Mouse (Mus musculus) spleen, adult 2 months (tissue): Measurements from ENCODE around the gene Camk1d. TPM values are rescaled to one million over a fixed set of nuclear protein-coding genes. Genes with fewer than 3 reads are reported as not detected.
A peak's percentile ranks its signal among the peaks of the same experiment; 100 is the strongest.

Source experiments
- DNase-seq, 2 experiments: peaks; one replicate each; pipeline versions ENCODE4 v3.0.0 to v3.0.0-alpha.2; 2012 to 2021; ENCODE audit warnings: low spot score in 2 of 2, low read depth in 1 of 2
- H3K27ac ChIP-seq: fragments of 200-500 bp; 2 replicates; pipeline ENCODE4 v1.5.1; 2012; ENCODE audit warnings: low read length, inconsistent platforms; ENCODE audit not compliant: insufficient read depth
- H3K27me3 ChIP-seq: fragments of 200-500 bp; 2 replicates; pipeline ENCODE4 v1.6.1; 2012; ENCODE audit warnings: mild to moderate bottlenecking, moderate library complexity, low read length, inconsistent platforms; ENCODE audit not compliant: control insufficient read depth, insufficient read depth
- H3K36me3 ChIP-seq: fragments of 200-500 bp; 2 replicates; pipeline ENCODE4 v1.6.1; 2012; ENCODE audit warnings: mild to moderate bottlenecking, low read length, inconsistent platforms; ENCODE audit not compliant: control insufficient read depth, insufficient read depth
- H3K4me1 ChIP-seq: fragments of 200-500 bp; 2 replicates; pipeline ENCODE4 v1.6.1; 2011; ENCODE audit warnings: inconsistent platforms; ENCODE audit not compliant: control insufficient read depth, insufficient read depth, insufficient read length
- H3K4me3 ChIP-seq: fragments of 200-500 bp; 2 replicates; pipeline ENCODE4 v1.5.1; 2011; ENCODE audit warnings: mild to moderate bottlenecking, inconsistent platforms; ENCODE audit not compliant: insufficient read depth, insufficient read length; ENCODE audit errors: extremely low read depth
- CTCF ChIP-seq: fragments of 200-500 bp; IDR thresholded peaks from 2 replicates; pipeline ENCODE4 v1.5.1; 2011; ENCODE audit warnings: mild to moderate bottlenecking, inconsistent platforms; ENCODE audit not compliant: insufficient read depth, insufficient read length, insufficient replicate concordance; ENCODE audit errors: extremely low read depth
- POLR2A ChIP-seq: fragments of 200-500 bp; IDR thresholded peaks from 2 replicates; pipeline ENCODE4 v1.6.1; 2011; ENCODE audit warnings: low read depth, low read length, inconsistent platforms
- WGBS: fragments of 180-500 bp; shearing (Covaris S2); methylation state at CpG from one replicate; pipeline ENCODE4 v1.1.7; 2018; 5-methylcytosine and 5-hydroxymethylcytosine counted together
- polyA plus RNA-seq: library from polyadenylated mRNA; depleted of rRNA; stranded (reverse); fragments of >200 nt; gene quantifications from 2 replicates; pipeline ENCODE4 v1.2.3, GENCODE M21; 2012

The Camk1d gene
- polyA plus RNA-seq, 1 experiment = 5.8 TPM

DNA sequence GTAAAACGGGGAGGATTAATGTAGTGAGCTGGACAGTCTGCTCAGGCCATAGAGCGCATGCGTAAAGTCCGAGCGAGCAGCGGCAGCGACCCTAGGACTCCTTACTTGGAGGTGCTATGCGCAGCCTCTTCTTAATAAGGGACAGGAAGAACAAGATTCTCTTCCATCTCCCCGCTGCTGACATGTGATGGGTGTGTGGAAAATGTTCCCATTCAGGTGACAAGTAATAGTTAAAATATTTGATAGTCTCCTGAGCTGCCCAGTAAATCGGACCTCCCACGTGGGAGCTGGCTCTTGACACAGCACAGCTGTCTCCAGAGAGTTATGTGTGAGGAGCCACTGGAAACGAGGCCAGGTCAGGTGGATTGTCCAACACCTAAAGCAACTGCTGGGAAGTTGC lies 32.2 kb upstream of the Camk1d start:
- no peak overlapping the region for H3K4me3 ChIP-seq
- TF ChIP-seq CTCF (no peak), POLR2A (no peak)
- no peaks in the 10 kb centered on the region for H3K4me1 ChIP-seq
- no peak overlapping the region for H3K27ac ChIP-seq
- H3K36me3 ChIP-seq = no peaks in the 10 kb centered on the region
- no peaks in the 10 kb centered on the region for H3K27me3 ChIP-seq
- 91% methylated on average over 12 of the region's 12 CpGs for WGBS
- DNase-seq = no peak

GRCm38 (mm10) chr2:5743886-5744285 lies 29.6 kb upstream of the Camk1d start:
- DNase-seq = no peak

DNA sequence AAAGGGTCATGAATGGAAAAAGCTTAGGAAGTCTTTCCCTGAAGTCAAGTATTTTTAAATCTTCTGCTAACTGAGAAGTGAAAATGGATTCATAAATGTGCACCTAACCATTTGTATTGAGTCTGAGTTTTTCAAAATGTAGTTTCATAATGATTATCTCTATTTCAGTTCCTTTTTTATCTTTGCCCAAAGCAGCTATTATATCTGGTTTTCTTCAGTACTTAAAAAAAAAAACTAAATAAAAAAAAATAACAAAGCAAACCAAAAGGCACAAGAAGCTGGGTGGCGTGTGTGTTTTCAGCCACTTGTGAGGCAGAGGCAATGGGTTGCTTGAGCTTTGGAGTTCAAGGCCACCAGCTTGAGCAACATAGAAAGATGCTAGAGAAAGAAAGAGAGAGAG lies 26.6 kb upstream of the Camk1d start:
- Histone ChIP-seq H3K27me3 (no peaks in the 10 kb centered on the region), H3K27ac (no peak overlapping the region), H3K4me1 (peaks cover 2% of the 10 kb centered on the region; the same call in 1 of the 2 replicates), H3K36me3 (no peaks in the 10 kb centered on the region), H3K4me3 (no peak overlapping the region; the same call in 1 of the 2 replicates)
- TF ChIP-seq POLR2A = no peak
- WGBS = 33% methylated on average over 1 of the region's 1 CpGs
- DNase-seq = peak in 1 of 2 experiments; percentile 2

More at GRCm38 (mm10) chr2:5743886-5744285, 29.6 kb upstream of the Camk1d start:
- H3K27ac ChIP-seq = no peak overlapping the region
- H3K4me3 ChIP-seq = no peak overlapping the region
- H3K27me3 ChIP-seq = no peaks in the 10 kb centered on the region
- no peak for TF ChIP-seq POLR2A
- TF ChIP-seq CTCF = no peak
- WGBS = 96% methylated on average over 8 of the region's 8 CpGs
- H3K4me1 ChIP-seq = peaks cover 2% of the 10 kb centered on the region; the same call in 1 of the 2 replicates
- H3K36me3 ChIP-seq = no peaks in the 10 kb centered on the region

GRCm38 (mm10) chr2:5735881-5736280 lies 21.6 kb upstream of the Camk1d start:
- whole genome bisulfite sequencing = 70% methylated on average over 2 of the region's 2 CpGs
- Histone ChIP-seq H3K4me1 (no peaks in the 10 kb centered on the region), H3K27me3 (no peaks in the 10 kb centered on the region), H3K36me3 (no peaks in the 10 kb centered on the region), H3K27ac (no peak overlapping the region), H3K4me3 (no peak overlapping the region)
- no peak for TF ChIP-seq POLR2A
- TF ChIP-seq CTCF = no peak
- DNase-seq = no peak

DNA sequence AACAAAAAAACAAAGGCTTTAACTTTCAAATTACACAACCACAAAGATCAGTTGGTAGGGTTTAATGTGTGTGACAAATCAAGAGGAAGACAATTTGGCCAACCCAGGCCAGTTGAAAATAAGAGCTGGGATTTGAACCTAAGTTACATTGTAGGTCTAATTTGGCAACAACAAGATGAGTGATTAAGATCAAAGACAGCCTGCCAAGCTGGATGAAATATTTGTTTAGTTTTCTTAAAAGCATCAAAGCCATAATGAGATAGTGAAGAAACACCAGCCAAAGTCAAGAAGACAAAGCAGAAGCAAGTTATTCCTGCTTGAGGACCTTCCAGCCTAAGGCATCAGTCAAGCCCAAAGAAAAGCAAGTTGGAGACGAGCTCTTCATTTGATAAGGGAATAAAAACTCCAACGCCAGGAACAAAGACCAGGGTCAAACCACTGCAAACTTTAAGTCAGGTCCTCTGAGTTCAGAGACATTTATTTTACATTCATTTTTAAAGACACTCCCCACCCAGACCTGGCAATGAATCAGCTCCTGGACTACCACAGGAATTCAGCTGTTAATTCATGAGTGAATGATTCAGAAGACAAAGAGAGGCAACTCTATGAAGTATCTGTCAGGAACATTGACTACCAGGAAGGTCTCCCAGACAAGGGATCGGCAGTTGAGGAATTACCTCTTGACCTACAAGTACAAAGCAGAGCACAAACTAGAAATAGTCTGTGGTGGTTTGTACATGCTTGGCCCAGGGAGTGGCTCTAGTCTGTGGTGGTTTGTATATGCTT lies 19.2 kb upstream of the Camk1d start:
- 87% methylated on average over 3 of the region's 3 CpGs for WGBS
- no peak overlapping the region for H3K4me3 ChIP-seq
- H3K4me1 ChIP-seq = no peaks in the 10 kb centered on the region
- no peak for TF ChIP-seq POLR2A
- no peak for TF ChIP-seq CTCF
- H3K36me3 ChIP-seq = no peaks in the 10 kb centered on the region
- H3K27ac ChIP-seq = no peak overlapping the region
- H3K27me3 ChIP-seq = no peaks in the 10 kb centered on the region
- DNase-seq = no peak

GRCm38 (mm10) chr2:5732047-5732446 lies 17.7 kb upstream of the Camk1d start:
- TF ChIP-seq POLR2A (no peak), CTCF (no peak)
- WGBS = 95% methylated on average over 5 of the region's 5 CpGs
- H3K36me3 ChIP-seq = no peaks in the 10 kb centered on the region
- H3K27ac ChIP-seq = no peak overlapping the region
- no peak for DNase-seq
- no peak overlapping the region for H3K4me3 ChIP-seq
- no peaks in the 10 kb centered on the region for H3K27me3 ChIP-seq
- H3K4me1 ChIP-seq = no peaks in the 10 kb centered on the region

DNA sequence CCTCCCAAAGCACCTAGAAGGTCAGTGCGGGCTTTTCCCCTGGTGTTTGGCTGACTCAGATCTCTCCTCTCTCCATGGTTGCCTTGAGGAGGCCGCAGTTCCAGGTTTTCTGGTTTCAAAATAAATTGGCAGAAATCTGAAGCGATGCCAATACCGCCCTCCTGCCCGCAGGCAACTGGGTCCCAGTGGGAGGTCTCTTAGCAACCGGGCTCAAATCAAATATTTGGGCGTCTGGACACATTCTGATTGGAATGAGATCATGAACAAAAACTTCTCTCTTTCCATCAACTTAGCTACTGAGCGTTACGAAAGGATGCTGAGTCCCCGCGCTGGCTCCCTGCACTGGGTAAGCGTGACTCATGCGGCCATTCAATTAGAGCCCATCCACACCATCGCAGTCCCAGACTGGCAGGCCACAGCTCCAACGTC lies 16.1 kb upstream of the Camk1d start:
- Histone ChIP-seq H3K27me3 (no peaks in the 10 kb centered on the region), H3K4me1 (no peaks in the 10 kb centered on the region), H3K4me3 (no peak overlapping the region), H3K36me3 (no peaks in the 10 kb centered on the region), H3K27ac (no peak overlapping the region)
- no peak for DNase-seq
- TF ChIP-seq POLR2A (no peak), CTCF (no peak)
- 90% methylated on average over 15 of the region's 15 CpGs for WGBS

- H3K4me1 ChIP-seq = no peaks in the 10 kb centered on the region
- no peaks in the 10 kb centered on the region for H3K36me3 ChIP-seq
- H3K27ac ChIP-seq = no peak overlapping the region
- no peak for TF ChIP-seq POLR2A
- no peak for TF ChIP-seq CTCF
- no peak for DNase-seq
- H3K27me3 ChIP-seq = no peaks in the 10 kb centered on the region
- 84% methylated on average over 7 of the region's 7 CpGs for WGBS
- H3K4me3 ChIP-seq = no peak overlapping the region
These were observed 15.6 kb upstream of the Camk1d start for GRCm38 (mm10) chr2:5729931-5730330.
